Mouse (Mus musculus): ENCODE data around the gene Map7d2. TPM values are rescaled to one million over a fixed set of nuclear protein-coding genes. Genes with fewer than 3 reads are reported as not detected.
A peak's percentile ranks its signal among the peaks of the same experiment; 100 is the strongest.

Map7d2 gene
- total RNA-seq, 4 experiments from 2014 or later, result 3.1 to 5.7 (median 4.5) TPM

- no peak for DNase-seq
Measured at GRCm38 (mm10) chrX:159509847-159510715, 95.7 kb downstream of the Map7d2 start.

GRCm38 (mm10) chrX:159510716-159511051 is 96.3 kb downstream of the Map7d2 start:
- DNase-seq, result no peak

- no peak for DNase-seq
Measured at GRCm38 (mm10) chrX:159515599-159515998, 101.2 kb downstream of the Map7d2 start.

GRCm38 (mm10) chrX:159521780-159522179 is 107.4 kb downstream of the Map7d2 start:
- DNase-seq, result no peak

- DNase-seq, result no peak
Measured at GRCm38 (mm10) chrX:159522651-159523050, 108.3 kb downstream of the Map7d2 start.

GRCm38 (mm10) chrX:159526388-159526787 is 112.0 kb downstream of the Map7d2 start, which contains the start of gene Bclaf3:
TSS of gene Bclaf3 (plus strand) at chrX:159526688.
- DNase-seq, result no peak

GRCm38 (mm10) chrX:159532427-159532810 is 118.0 kb downstream of the Map7d2 start:
- DNase-seq, result peak; percentile 96

- DNase-seq, result no peak
Measured at GRCm38 (mm10) chrX:159532811-159533462, 118.6 kb downstream of the Map7d2 start.

GRCm38 (mm10) chrX:159541936-159542335 is 127.6 kb downstream of the Map7d2 start:
- no peak for DNase-seq

GRCm38 (mm10) chrX:159547093-159547492 is 132.7 kb downstream of the Map7d2 start:
- DNase-seq, result no peak

Other genes starting within 250 kb of the Map7d2 start
- 10 to 100 TPM; 48.0 to 63.7 (median 55.0) TPM for gene Rps6ka3, start 204.3 kb upstream of the Map7d2 start, total RNA-seq (2022)
- gene Eif1ax, start 42.4 kb upstream of the Map7d2 start, total RNA-seq (2022), result 100 to 1,000 TPM in 1 of 4 experiments, 10 to 100 TPM in 3; 68.9 to 106 (median 84.4) TPM
- 10 to 100 TPM in 3 of 4 experiments, 1 to 10 TPM in 1; 8.2 to 12.9 (median 10.6) TPM for gene Bclaf3, start 112.1 kb downstream of the Map7d2 start, total RNA-seq (2022)
- 10 to 100 TPM; 13.0 to 21.5 (median 19.5) TPM for gene Sh3kbp1, start 212.7 kb downstream of the Map7d2 start, total RNA-seq (2022)